Mouse (Mus musculus): ENCODE data around the gene Pla2g2d. TPM values are rescaled to one million over a fixed set of nuclear protein-coding genes. Genes with fewer than 3 reads are reported as not detected.

Pla2g2d gene
- polyA plus RNA-seq (2014; fragmentation: Illumina TruSeq; extraction: RNeasy Lipid Tissue Mini Kit (QIAGEN cat#74804); ENCODE audit: low read depth, low replicate concordance), result 0.31 TPM

GRCm38 (mm10) chr4:138775435-138775834 is at the start of gene Pla2g2d:
Pla2g2d (plus strand) TSS chr4:138775735.

DNA sequence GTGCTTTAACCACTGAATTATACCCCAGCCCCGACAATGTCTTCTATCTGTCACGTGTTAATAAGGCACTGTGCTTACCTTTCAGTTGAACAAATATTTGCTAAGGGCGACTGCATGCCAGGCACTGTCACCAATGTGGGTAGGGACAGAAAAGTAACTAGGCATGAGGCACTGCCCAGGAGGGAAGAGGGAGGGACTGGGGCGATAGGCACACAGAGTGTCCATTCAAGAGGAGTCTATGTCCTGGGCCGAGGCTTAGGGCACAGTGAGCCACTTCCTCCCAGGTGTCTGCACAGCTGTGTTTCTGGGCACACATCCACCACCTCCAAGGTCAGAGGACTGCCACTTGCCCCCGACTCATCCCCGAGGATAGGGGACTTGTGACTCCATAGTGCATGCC is 38.5 kb upstream of the Pla2g2d start, which contains the start of gene Ubxn10:
TSS of gene Ubxn10 (minus strand) at position 137 of the 400 bp plus-strand sequence.

DNA sequence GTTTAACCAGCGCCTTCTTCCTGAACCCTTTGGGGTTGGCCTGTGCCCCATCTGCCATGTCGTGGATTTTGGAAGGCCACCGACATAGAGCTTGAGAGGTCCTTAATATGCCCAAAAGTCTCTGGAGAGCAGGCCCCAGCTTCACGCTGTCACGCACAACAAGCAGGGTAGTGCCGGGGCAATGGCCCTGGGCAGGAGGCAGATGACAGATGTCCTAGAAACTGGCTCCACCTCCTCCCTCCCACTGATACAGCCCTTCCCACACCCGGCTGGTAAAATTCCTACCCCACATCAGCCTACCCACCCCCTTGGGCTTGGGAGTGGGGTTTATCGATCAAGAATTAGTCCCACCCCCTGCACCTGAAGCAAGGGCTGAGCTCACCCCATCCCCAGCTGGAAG is 18.1 kb upstream of the Pla2g2d start, which contains the start of gene Pla2g2f:
TSS of gene Pla2g2f (minus strand) at position 211 of the 400 bp plus-strand sequence.

Other genes with a start within 250 kb of the Pla2g2d start
- 4.6 TPM for gene Vwa5b1, start 139.9 kb upstream of the Pla2g2d start, polyA plus RNA-seq (2014; fragmentation: Illumina TruSeq; extraction: RNeasy Lipid Tissue Mini Kit (QIAGEN cat#74804); ENCODE audit: low read depth, low replicate concordance)
- 13.5 TPM for gene Pla2g2c, start 50.9 kb upstream of the Pla2g2d start, polyA plus RNA-seq (2014; fragmentation: Illumina TruSeq; extraction: RNeasy Lipid Tissue Mini Kit (QIAGEN cat#74804); ENCODE audit: low read depth, low replicate concordance)
- gene Ubxn10, start 38.6 kb upstream of the Pla2g2d start, polyA plus RNA-seq (2014; fragmentation: Illumina TruSeq; extraction: RNeasy Lipid Tissue Mini Kit (QIAGEN cat#74804); ENCODE audit: low read depth, low replicate concordance), result 74.1 TPM
- not detected for gene Pla2g2f, start 18.1 kb upstream of the Pla2g2d start, polyA plus RNA-seq (2014; fragmentation: Illumina TruSeq; extraction: RNeasy Lipid Tissue Mini Kit (QIAGEN cat#74804); ENCODE audit: low read depth, low replicate concordance)
- gene Pla2g5, start 87.7 kb downstream of the Pla2g2d start, polyA plus RNA-seq (2014; fragmentation: Illumina TruSeq; extraction: RNeasy Lipid Tissue Mini Kit (QIAGEN cat#74804); ENCODE audit: low read depth, low replicate concordance), result 12.3 TPM
- not detected for gene Gm13030, start 98.2 kb downstream of the Pla2g2d start, polyA plus RNA-seq (2014; fragmentation: Illumina TruSeq; extraction: RNeasy Lipid Tissue Mini Kit (QIAGEN cat#74804); ENCODE audit: low read depth, low replicate concordance)
- not detected for gene Pla2g2e, start 102.2 kb downstream of the Pla2g2d start, polyA plus RNA-seq (2014; fragmentation: Illumina TruSeq; extraction: RNeasy Lipid Tissue Mini Kit (QIAGEN cat#74804); ENCODE audit: low read depth, low replicate concordance)
- gene Otud3, start 138.2 kb downstream of the Pla2g2d start, polyA plus RNA-seq (2014; fragmentation: Illumina TruSeq; extraction: RNeasy Lipid Tissue Mini Kit (QIAGEN cat#74804); ENCODE audit: low read depth, low replicate concordance), result 19.9 TPM
- not detected for gene Rnf186, start 191.4 kb downstream of the Pla2g2d start, polyA plus RNA-seq (2014; fragmentation: Illumina TruSeq; extraction: RNeasy Lipid Tissue Mini Kit (QIAGEN cat#74804); ENCODE audit: low read depth, low replicate concordance)
- 0.85 TPM for gene Tmco4, start 197.2 kb downstream of the Pla2g2d start, polyA plus RNA-seq (2014; fragmentation: Illumina TruSeq; extraction: RNeasy Lipid Tissue Mini Kit (QIAGEN cat#74804); ENCODE audit: low read depth, low replicate concordance)

Measured in testis, adult 10 weeks (tissue).